Mouse (Mus musculus) lung, embryonic 14.5 days (tissue): ENCODE results near the gene Kirrel. TPM values are rescaled to one million over a fixed set of nuclear protein-coding genes. Genes with fewer than 3 reads are reported as not detected.

ENCODE experiments used
- ATAC-seq: fragments of 200-750 bp; cut with Nextera tagmentation; 2 replicates; pipeline ENCODE4 v1.8.0; 2017; ENCODE audit warnings: mild to moderate bottlenecking, moderate TSS enrichment, moderate library complexity; ENCODE audit not compliant: insufficient read depth
- DNase-seq: peaks from one replicate; pipeline ENCODE4 v3.0.0-alpha.2; 2015
- H3K27ac ChIP-seq: fragments of 300-500 bp; sonication (generic); 2 replicates; pipeline ENCODE4 v1.5.1; 2014; ENCODE audit warnings: low read depth, mild to moderate bottlenecking, moderate library complexity
- H3K27me3 ChIP-seq: fragments of 300-500 bp; sonication (generic); 2 replicates; pipeline ENCODE4 v1.6.1; 2014; ENCODE audit warnings: low read length, control low read depth; ENCODE audit not compliant: insufficient read depth
- H3K36me3 ChIP-seq: fragments of 300-500 bp; sonication (generic); 2 replicates; pipeline ENCODE4 v1.6.1; 2014; ENCODE audit warnings: control low read depth; ENCODE audit not compliant: insufficient read depth
- H3K4me1 ChIP-seq: fragments of 300-500 bp; sonication (generic); 2 replicates; pipeline ENCODE4 v1.6.1; 2014; ENCODE audit warnings: antibody characterized with exemption, control low read depth; ENCODE audit not compliant: insufficient read depth
- H3K4me2 ChIP-seq: fragments of 300-500 bp; sonication (generic); 2 replicates; pipeline ENCODE4 v1.6.1; 2014; ENCODE audit warnings: mild to moderate bottlenecking
- H3K4me3 ChIP-seq: fragments of 300-500 bp; sonication (generic); 2 replicates; pipeline ENCODE4 v1.5.1; 2014; ENCODE audit warnings: low read depth, low read length
- H3K9ac ChIP-seq: fragments of 300-500 bp; sonication (generic); 2 replicates; pipeline ENCODE4 v1.6.1; 2014
- H3K9me3 ChIP-seq: fragments of 300-500 bp; sonication (generic); 2 replicates; pipeline ENCODE4 v1.6.1; 2016; ENCODE audit warnings: low read depth, low read length, control low read depth
- CTCF ChIP-seq: IDR thresholded peaks from 2 replicates; pipeline ENCODE4 v1.5.1; 2016; ENCODE audit warnings: antibody characterized with exemption, low read depth
- WGBS: fragments of 180-500 bp; shearing (Covaris S2); extraction: QIAGEN DNeasy Blood & Tissue Kit; methylation state at CpG from one replicate; pipeline ENCODE4 v1.1.7; 2014; 5-methylcytosine and 5-hydroxymethylcytosine counted together
- polyA plus RNA-seq: library from polyadenylated mRNA; unstranded; fragments of >200 nt; fragmentation: Nextera tagmentation; extraction: Ambion mirVana; gene quantifications from 2 replicates; pipeline ENCODE4 v1.2.1, GENCODE M21; 2014

Gene Kirrel
- polyA plus RNA-seq, 1 experiment from 2014 or later = 12.8 TPM

GRCm38 (mm10) chr3:87173486-87174085 is 961 bp downstream of the Kirrel start:
- 1% methylated on average over 8 of the region's 8 CpGs for WGBS
- no peaks in the 10 kb centered on the region for H3K27me3 ChIP-seq
- peaks cover 4% of the 10 kb centered on the region; the same call in 1 of the 2 replicates for H3K36me3 ChIP-seq
- TF ChIP-seq CTCF = no peak
- peak overlapping the region; percentile 96 for H3K4me2 ChIP-seq
- H3K9me3 ChIP-seq = no peaks in the 10 kb centered on the region
- peak overlapping the region; percentile 63 for H3K9ac ChIP-seq
- peaks cover 24% of the 10 kb centered on the region for H3K4me1 ChIP-seq
- ATAC-seq (peak; percentile 5; the same call in 1 of the 2 replicates), DNase-seq (no peak)
- peak overlapping the region; percentile 51 for H3K4me3 ChIP-seq
- H3K27ac ChIP-seq = peak overlapping the region; percentile 93

GRCm38 (mm10) chr3:87173103-87173444 is 1.5 kb downstream of the Kirrel start:
- H3K36me3 ChIP-seq = peaks cover 4% of the 10 kb centered on the region; the same call in 1 of the 2 replicates
- peak overlapping the region; percentile 93 for H3K27ac ChIP-seq
- no peaks in the 10 kb centered on the region for H3K27me3 ChIP-seq
- peak overlapping the region; percentile 51 for H3K4me3 ChIP-seq
- peak overlapping the region; percentile 63 for H3K9ac ChIP-seq
- ATAC-seq (no peak), DNase-seq (peak; percentile 38)
- TF ChIP-seq CTCF = no peak
- 2% methylated on average over 2 of the region's 2 CpGs for WGBS
- no peaks in the 10 kb centered on the region for H3K9me3 ChIP-seq
- peaks cover 24% of the 10 kb centered on the region for H3K4me1 ChIP-seq
- H3K4me2 ChIP-seq = peak overlapping the region; percentile 96

GRCm38 (mm10) chr3:87172351-87173102 is 2.0 kb downstream of the Kirrel start:
- peak overlapping the region; percentile 63 for H3K9ac ChIP-seq
- H3K4me1 ChIP-seq = peaks cover 24% of the 10 kb centered on the region
- no peaks in the 10 kb centered on the region for H3K27me3 ChIP-seq
- DNase-seq (peak; percentile 70), ATAC-seq (no peak)
- peaks cover 8% of the 10 kb centered on the region; the same call in 1 of the 2 replicates for H3K36me3 ChIP-seq
- peak overlapping the region; percentile 93 for H3K27ac ChIP-seq
- no peaks in the 10 kb centered on the region for H3K9me3 ChIP-seq
- peak overlapping the region; percentile 96 for H3K4me2 ChIP-seq
- no peak for TF ChIP-seq CTCF
- H3K4me3 ChIP-seq = peak overlapping the region; percentile 51
- 0% methylated on average over 15 of the region's 15 CpGs for WGBS

GRCm38 (mm10) chr3:87171201-87172100 is 3.1 kb downstream of the Kirrel start:
- Histone ChIP-seq H3K27ac (peak overlapping the region; percentile 93), H3K36me3 (peaks cover 14% of the 10 kb centered on the region; the same call in 1 of the 2 replicates), H3K9me3 (no peaks in the 10 kb centered on the region), H3K4me1 (peaks cover 24% of the 10 kb centered on the region), H3K9ac (peak overlapping the region; percentile 63), H3K4me3 (peak overlapping the region; percentile 51), H3K4me2 (peak overlapping the region; percentile 96), H3K27me3 (no peaks in the 10 kb centered on the region)
- WGBS = 38% methylated on average over 12 of the region's 13 CpGs
- DNase-seq = no peak
- no peak for TF ChIP-seq CTCF
- no peak for ATAC-seq

GRCm38 (mm10) chr3:87169402-87170015 is 5.0 kb downstream of the Kirrel start:
- Histone ChIP-seq H3K9me3 (no peaks in the 10 kb centered on the region), H3K27ac (peak overlapping the region; percentile 30; the same call in 1 of the 2 replicates), H3K9ac (no peak overlapping the region; the same call in 1 of the 2 replicates), H3K4me3 (no peak overlapping the region), H3K27me3 (no peaks in the 10 kb centered on the region), H3K36me3 (peaks cover 15% of the 10 kb centered on the region), H3K4me2 (peak overlapping the region; percentile 25; the same call in 1 of the 2 replicates), H3K4me1 (peaks cover 36% of the 10 kb centered on the region)
- 34% methylated on average over 5 of the region's 5 CpGs for WGBS
- no peak for DNase-seq
- no peak for TF ChIP-seq CTCF
- ATAC-seq = no peak

- no peaks in the 10 kb centered on the region for H3K9me3 ChIP-seq
- 42% methylated on average over 7 of the region's 7 CpGs for WGBS
- no peak for DNase-seq
- 0 out of 2 replicates have a peak overlapping the region, but pooled peaks have one; percentile 27 for H3K4me2 ChIP-seq
- H3K27me3 ChIP-seq = no peaks in the 10 kb centered on the region
- no peak overlapping the region for H3K27ac ChIP-seq
- peak overlapping the region; percentile 30; the same call in 1 of the 2 replicates for H3K9ac ChIP-seq
- H3K4me1 ChIP-seq = peaks cover 38% of the 10 kb centered on the region
- TF ChIP-seq CTCF = no peak
- peaks cover 20% of the 10 kb centered on the region for H3K36me3 ChIP-seq
- no peak overlapping the region for H3K4me3 ChIP-seq
- ATAC-seq = no peak
These were observed 5.8 kb downstream of the Kirrel start for GRCm38 (mm10) chr3:87168756-87169155.
